Mouse (Mus musculus) right cerebral cortex, postnatal 10 days (tissue): ENCODE measurements around the gene Dgkd.
A peak's percentile ranks its signal among the peaks of the same experiment; 100 is the strongest.

Experiments
- DNase-seq, 2 experiments: peaks; one replicate each; pipeline ENCODE4 v3.0.0; 2021; ENCODE audit warnings: low spot score in 2 of 2

Dgkd gene

GRCm38 (mm10) chr1:87935546-87935945 lies 82.5 kb downstream of the Dgkd start:
- DNase-seq: no peak

DNA sequence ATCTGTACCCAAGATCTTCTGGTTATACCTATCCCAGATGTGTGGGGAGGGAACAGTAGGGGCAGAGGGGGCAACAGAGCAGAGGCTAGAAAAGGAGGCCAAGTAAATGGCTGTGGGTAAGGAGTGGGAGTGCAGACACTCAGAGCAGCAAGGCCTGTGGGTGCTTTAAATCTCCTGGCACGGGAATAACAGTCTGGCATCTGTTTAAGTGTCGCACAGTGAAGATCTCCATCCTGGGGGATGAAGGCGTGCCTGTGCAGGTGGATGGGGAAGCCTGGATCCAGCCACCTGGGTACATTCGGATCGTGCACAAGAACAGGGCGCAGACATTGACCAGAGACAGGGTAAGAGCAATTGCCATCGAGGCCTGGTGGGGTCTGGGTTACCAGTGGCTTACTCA lies 83.0 kb downstream of the Dgkd start:
- DNase-seq: no peak

DNA sequence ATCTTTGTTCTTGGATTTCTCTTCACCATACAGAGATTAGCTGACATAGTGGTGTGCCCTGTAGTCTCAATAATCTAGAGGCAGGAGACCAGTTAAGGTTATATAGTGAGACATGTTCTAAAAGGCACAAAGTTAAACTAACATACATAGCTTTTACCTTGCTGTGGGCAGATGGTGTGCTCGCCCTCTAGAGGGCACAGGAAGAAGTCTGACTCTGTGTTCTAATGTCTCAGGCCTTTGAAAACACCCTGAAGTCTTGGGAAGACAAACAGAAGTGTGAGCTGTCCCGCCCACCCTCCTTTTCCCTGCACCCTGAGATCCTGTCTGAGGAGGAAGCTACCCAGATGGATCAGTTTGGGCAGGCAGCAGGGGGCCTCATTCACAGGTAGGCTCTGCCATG lies 83.4 kb downstream of the Dgkd start:
- DNase-seq: no peak

DNA sequence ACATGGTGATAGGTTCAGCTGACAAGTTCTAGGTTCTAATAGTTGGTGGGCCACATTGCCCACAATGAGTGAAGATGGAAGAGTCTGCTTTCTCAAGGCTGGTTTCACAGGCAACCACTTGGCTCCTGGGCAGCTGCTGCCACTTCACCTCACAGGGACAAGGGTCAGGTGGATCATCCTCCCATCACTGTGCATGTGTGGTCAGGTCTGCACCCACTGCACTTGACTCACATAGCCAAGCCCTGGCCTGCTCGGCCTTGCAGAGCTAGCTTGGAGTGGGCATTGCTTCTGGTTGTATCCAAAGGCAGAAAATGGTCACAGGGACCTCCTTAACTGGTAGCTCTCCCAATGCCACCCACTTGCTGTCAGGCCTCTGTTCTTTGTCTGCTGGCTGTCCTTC lies 88.7 kb downstream of the Dgkd start:
- DNase-seq: no peak

GRCm38 (mm10) chr1:87947681-87948091 lies 94.6 kb downstream of the Dgkd start:
- DNase-seq: no peak

GRCm38 (mm10) chr1:87951641-87952040 lies 98.6 kb downstream of the Dgkd start:
- DNase-seq: no peak

DNA sequence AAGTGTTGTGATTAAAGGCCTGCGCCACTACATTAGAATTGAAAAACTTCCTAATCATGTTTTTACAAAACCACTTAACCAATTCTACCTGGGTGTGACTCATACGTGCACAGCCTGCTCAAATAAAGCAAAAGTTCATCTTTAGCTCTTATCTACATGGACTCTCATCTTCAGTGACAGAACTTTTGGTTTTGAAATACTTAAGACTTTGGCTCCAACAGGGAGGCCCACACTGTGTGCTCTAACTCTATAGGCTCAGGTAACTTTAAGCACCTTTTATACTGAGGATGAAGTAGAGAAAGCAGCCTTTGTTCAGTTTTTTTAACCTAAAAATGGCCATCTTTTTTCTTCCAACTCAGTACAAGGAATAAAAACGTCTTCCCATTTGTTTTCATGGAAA lies 100.0 kb downstream of the Dgkd start:
- no peak for DNase-seq

GRCm38 (mm10) chr1:87958931-87959330 lies 105.8 kb downstream of the Dgkd start:
- no peak for DNase-seq

DNA sequence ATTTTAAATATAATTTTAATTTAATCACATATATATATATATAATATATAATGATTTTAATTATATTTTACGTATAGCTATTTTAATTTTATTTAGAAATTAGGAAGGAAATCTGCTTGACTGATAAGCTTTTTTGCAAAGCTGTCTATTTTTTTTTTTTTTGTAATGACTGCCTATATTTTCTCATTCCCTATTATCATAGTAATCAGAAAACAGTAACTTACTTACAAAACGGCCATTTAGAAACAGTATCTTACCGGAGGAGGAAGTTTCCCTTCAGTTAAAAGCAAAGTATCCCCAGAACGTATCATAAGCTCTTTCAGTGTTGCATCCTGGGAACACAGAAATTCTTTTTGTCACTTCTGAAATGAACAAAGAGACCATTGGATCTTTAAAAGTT lies 106.4 kb downstream of the Dgkd start:
- no peak for DNase-seq

GRCm38 (mm10) chr1:87959998-87960431 lies 106.9 kb downstream of the Dgkd start:
- no peak for DNase-seq

DNA sequence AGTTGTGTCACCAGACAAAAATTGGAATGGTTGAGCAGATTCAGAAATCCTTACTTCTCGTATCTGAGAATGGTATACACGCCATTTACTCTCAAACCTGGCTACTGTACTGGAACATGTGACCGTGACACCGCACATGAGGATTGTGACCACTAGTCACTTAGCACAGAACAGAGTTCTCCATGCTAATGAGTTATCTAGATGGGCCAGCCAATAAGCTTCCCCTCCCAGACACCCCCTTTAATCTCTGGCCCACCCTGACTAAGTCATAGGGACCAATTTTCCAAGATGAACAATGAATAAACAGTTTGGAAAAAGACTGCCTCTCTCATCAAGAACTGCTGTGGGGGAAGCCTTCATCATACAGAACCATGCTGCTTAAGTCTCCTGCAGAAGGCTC lies 107.7 kb downstream of the Dgkd start:
- no peak for DNase-seq

DNA sequence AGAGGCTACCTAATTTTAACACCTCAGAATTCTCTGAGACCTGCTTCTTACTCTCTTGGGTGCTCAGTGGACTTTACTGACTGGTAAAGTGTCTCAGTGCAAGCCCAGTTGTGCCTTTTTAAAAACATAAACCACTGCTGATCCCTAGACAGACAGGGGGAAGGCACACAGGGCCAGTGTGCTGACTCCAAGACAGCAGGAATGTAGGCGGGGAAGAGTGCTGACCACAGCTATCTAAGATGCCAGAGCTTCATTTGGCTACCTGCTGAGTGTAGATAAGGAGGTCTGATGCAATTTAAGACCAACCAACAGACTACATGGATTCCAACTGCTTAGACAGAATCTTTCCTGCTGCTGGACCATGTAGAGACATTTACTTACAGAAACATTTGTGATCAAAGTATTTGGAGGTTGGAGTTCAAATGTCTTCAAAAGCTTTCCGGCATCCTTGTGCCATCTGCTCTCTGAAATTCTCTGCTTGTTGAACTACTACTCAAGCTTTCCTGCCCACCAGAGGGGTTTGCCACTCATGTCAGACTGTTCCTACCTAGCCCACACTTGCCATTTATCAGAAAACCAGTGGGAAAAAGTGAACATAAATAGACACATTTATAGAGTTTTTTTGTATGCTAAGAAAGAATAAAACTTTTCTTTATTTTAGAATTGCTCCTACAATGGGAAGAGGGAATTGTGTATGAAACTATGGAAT lies 108.5 kb downstream of the Dgkd start:
- DNase-seq: no peak

DNA sequence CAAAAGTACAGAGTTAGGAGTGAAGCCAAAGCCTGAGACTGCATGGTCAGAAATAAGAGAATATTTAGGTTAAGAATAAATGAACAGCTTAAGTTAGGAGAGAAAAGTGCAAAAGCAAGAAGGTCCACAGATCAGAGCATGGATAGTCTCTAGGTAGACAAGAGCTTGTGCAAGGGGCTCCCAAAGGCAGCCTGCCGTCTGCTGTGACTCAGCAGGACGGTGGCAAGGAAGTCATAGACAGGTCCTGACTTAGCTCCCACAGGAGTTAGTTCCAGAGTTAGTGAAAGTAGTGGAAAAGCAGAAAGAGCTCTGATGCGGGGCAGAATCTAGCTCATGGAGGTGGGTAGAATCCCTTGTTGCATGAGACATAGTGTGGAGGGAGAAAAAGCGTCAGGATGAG lies 117.3 kb downstream of the Dgkd start:
- DNase-seq: no peak

- peak; percentile 27 to 50 for DNase-seq
Observed at GRCm38 (mm10) chr1:87982291-87982690, 129.2 kb downstream of the Dgkd start.

- no peak for DNase-seq
Observed at GRCm38 (mm10) chr1:87992716-87993115, 139.6 kb downstream of the Dgkd start.
